Mouse (Mus musculus): Measurements from ENCODE around the gene Zfp692.

- TF ChIP-seq CTCF (IDR thresholded peaks at IDR 0.05; ENCODE audit: extremely low read depth, insufficient read length, insufficient replicate concordance, low read depth, low read length) (no peak), POLR2A (IDR thresholded peaks at IDR 0.05; ENCODE audit: low read depth, low read length) (no peak)
Observed at GRCm38 (mm10) chr11:58334746-58335145, 27.9 kb downstream of the Zfp692 start.
